Mouse (Mus musculus) G1E (cell line): Measurements from ENCODE around the gene Evi5.

ENCODE experiments used
- CTCF ChIP-seq: IDR thresholded peaks from 2 replicates; pipeline ENCODE4 v1.5.1; 2012; ENCODE audit warnings: low read depth, low read length, inconsistent platforms, mixed read lengths
- POLR2AphosphoS5 ChIP-seq: IDR thresholded peaks from 2 replicates; pipeline ENCODE4 v1.6.1; 2012; ENCODE audit warnings: low read depth, low read length, inconsistent platforms; ENCODE audit not compliant: insufficient replicate concordance

DNA sequence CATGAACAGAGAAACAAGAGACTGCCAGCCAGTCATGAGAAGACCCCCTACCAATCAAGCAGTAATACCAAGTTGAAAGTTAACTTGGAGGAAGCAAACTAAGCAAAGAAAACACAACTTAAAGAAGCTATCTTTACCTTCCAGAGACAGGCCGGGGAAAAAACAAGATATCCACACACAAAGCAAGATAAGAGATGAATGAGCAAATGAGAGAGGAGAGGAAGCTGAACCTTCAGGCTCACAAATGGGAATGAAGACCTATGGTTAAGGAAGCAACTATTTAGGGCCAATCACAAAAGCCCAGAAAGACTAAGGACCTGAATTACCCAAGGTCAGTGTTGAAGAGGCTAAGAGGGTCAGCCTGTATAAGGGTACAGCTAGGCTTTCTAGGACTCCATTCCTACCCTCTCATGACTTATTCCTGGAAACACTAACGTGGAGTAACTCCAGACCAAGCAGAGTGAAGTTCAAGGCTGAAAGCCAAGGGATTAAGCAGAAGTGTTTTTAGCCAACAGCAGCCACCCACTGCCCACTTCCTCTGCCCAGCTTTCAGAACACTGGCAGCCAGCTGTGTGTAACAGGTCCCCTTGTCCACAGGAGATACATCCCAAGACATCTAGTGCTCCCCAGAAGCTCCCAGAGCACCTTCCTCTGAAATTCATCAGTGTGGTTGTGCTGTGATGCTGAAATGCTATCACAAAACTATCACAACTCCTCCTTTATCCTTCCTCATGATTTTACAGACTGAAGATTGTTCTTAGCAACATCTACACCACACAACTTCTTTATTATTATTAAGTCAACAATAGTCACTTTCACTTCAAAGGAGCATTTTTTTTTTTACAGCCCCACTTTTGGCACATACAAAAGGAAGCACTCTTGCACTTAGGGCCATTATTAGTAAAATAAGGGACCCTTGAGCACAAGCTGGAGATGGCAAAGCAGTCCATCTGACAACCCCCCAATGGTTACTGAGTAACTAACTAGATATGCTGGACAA, 8.5 kb downstream of the Evi5 start:
- no peak for TF ChIP-seq CTCF
- no peak for TF ChIP-seq POLR2AphosphoS5
